Mouse (Mus musculus): ENCODE results near the gene Nr2e3. TPM values are rescaled to one million over a fixed set of nuclear protein-coding genes. Genes with fewer than 3 reads are reported as not detected.

Nr2e3 gene
- polyA plus RNA-seq, 1 experiment from 2014 or later = not detected

DNA sequence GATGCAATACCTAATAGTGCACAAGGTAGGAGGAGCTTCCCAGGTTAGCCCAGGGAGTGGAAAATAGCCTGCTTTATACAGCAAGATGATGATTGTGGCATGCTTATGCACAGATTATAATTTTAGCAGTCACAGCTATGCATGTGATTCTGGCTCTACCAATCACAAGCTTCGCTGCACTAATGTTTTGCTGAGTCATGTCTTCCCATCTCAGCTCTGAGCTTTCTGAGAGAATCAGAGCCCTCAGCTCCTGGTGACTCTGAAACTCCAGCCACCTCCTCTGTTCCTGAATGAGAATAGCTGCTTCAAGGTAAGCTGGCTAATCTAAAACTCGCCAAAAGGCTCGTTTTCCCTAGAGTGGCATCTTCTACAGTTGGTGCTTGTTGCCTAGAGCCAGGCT, 30.2 kb downstream of the Nr2e3 start:
- Histone ChIP-seq H3K36me3 (ENCODE audit: control insufficient read depth, insufficient read depth, low read length) (peaks cover 23% of the 10 kb centered on the region), H3K27ac (replicated peaks; ENCODE audit: low read depth, low read length) (no peak overlapping the region), H3K4me3 (replicated peaks; ENCODE audit: low read depth, low read length) (no peak overlapping the region), H3K27me3 (ENCODE audit: control insufficient read depth, insufficient read depth, low read length) (no peaks in the 10 kb centered on the region), H3K9ac (replicated peaks; ENCODE audit: low read length) (no peak overlapping the region), H3K4me1 (ENCODE audit: control insufficient read depth, insufficient read depth, low read length) (no peaks in the 10 kb centered on the region), H3K4me2 (ENCODE audit: low read length) (no peak overlapping the region), H3K9me3 (ENCODE audit: control insufficient read depth, low read length) (0 out of 2 replicates have a peak, but pooled peaks cover 5% of the 10 kb centered on the region)
- ATAC-seq (ENCODE audit: low FRiP score, low TSS enrichment) (no peak), DNase-seq (no peak)
- 79% methylated on average over 3 of the region's 3 CpGs for WGBS

DNA sequence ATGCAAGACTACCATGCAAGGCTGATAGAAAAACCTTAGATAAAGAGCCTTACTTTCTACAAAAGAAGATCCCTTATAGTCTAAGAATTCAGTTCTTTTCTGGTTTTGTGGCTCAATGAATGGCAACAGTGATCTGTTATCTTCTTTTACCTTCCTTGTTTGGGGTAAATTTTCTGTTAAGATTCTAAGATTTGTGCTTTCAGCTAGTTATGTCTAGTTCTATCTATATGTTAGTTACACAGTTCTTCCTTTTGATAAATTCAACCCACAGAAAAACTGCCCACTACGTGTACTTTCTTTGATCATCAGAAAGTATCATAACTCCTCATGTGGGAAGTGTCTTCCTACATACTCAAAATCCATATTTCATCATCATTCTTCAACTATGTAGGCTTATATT, 45.7 kb downstream of the Nr2e3 start:
- no peak overlapping the region for H3K4me3 ChIP-seq (replicated peaks; ENCODE audit: low read depth, low read length)
- no peak overlapping the region for H3K4me2 ChIP-seq (ENCODE audit: low read length)
- no peaks in the 10 kb centered on the region for H3K27me3 ChIP-seq (ENCODE audit: control insufficient read depth, insufficient read depth, low read length)
- H3K4me1 ChIP-seq (ENCODE audit: control insufficient read depth, insufficient read depth, low read length) = no peaks in the 10 kb centered on the region
- ATAC-seq (ENCODE audit: low FRiP score, low TSS enrichment) (no peak), DNase-seq (no peak)
- peaks cover 29% of the 10 kb centered on the region for H3K36me3 ChIP-seq (ENCODE audit: control insufficient read depth, insufficient read depth, low read length)
- H3K9ac ChIP-seq (replicated peaks; ENCODE audit: low read length) = no peak overlapping the region
- no peaks in the 10 kb centered on the region for H3K9me3 ChIP-seq (ENCODE audit: control insufficient read depth, low read length)
- H3K27ac ChIP-seq (replicated peaks; ENCODE audit: low read depth, low read length) = no peak overlapping the region
- WGBS = 96% methylated on average over 1 of the region's 1 CpGs

DNA sequence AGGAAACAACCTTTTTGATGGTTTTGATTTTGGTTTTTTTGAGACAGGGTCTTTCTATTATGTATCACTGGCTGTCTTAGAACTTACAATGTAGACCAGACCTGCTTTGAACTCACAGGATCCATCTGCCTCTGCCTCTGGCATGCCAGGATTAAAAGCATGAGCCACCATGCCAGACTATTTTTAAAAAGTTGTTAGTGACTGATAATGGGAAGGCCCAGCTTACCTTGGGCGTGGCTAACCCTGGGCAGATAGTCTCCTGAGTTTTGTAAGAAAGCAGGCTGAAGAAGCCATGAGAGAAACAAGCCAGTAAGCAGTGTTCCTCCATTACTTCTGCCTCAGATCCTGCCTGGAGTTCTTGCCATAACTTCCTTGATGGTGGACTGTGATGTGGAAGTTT, 57.1 kb downstream of the Nr2e3 start:
- ATAC-seq (ENCODE audit: low FRiP score, low TSS enrichment) (no peak), DNase-seq (no peak)
- H3K27ac ChIP-seq (replicated peaks; ENCODE audit: low read depth, low read length) = no peak overlapping the region
- H3K9ac ChIP-seq (replicated peaks; ENCODE audit: low read length) = no peak overlapping the region
- H3K36me3 ChIP-seq (ENCODE audit: control insufficient read depth, insufficient read depth, low read length) = peaks cover 29% of the 10 kb centered on the region
- no peaks in the 10 kb centered on the region for H3K27me3 ChIP-seq (ENCODE audit: control insufficient read depth, insufficient read depth, low read length)
- no peak overlapping the region for H3K4me3 ChIP-seq (replicated peaks; ENCODE audit: low read depth, low read length)
- no peaks in the 10 kb centered on the region for H3K4me1 ChIP-seq (ENCODE audit: control insufficient read depth, insufficient read depth, low read length)
- 98% methylated on average over 1 of the region's 1 CpGs for WGBS
- H3K9me3 ChIP-seq (ENCODE audit: control insufficient read depth, low read length) = no peaks in the 10 kb centered on the region
- H3K4me2 ChIP-seq (ENCODE audit: low read length) = no peak overlapping the region

Other genes with a start within 250 kb of the Nr2e3 start
- 12.9 and 16.4 TPM in 2 replicates for gene Senp8, start 209.9 kb downstream of the Nr2e3 start, polyA plus RNA-seq (2014; fragmentation: Nextera tagmentation; extraction: Ambion mirVana)
- gene Myo9a, start 209.8 kb downstream of the Nr2e3 start, polyA plus RNA-seq (2014; fragmentation: Nextera tagmentation; extraction: Ambion mirVana) = 30.2 and 34.0 TPM in 2 replicates

All from midbrain, embryonic 14.5 days (tissue).